In the genomic region with DNA sequence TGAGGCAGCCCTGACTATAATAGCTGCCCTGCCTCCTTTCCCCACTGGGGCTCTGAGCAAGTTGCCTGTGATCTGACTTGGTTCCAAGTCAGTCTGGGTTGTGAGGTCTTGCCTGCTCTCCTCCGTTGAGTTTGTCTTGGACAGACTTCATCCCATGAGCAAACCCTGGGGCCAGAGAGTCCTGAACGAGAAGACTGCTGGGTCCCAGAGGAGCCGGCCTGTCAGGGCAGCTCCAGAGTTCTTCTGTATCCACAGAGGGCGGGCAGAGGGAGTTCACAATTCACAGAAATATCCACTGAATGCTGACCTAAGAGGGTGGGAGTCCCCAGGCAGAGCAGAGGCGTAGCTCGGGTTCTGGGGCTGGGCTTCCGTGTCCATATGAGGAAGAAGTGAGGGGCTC, we compare ENCODE assay signal across 10 mouse cellular contexts. TPM values are rescaled to one million over a fixed set of nuclear protein-coding genes. Genes with fewer than 3 reads are reported as not detected.
A peak's percentile ranks its signal among the peaks of the same experiment; 100 is the strongest.
DNase-seq lines count a peak whose midpoint lies in the region; ATAC-seq lines count a peak whose summit lies in the region.
"Had no signal": no experiment of that assay in that cellular context is flagged by ENCODE, and none has a peak within 500 bp of the region (broad histone marks: within the 10 kb centered on the region; RNA-seq: fewer than 3 reads in every experiment).

No protein-coding gene starts in this region.

- H3K36me3 ChIP-seq in heart, embryonic 10.5 days, result peaks cover 2% of the 10 kb centered on the region; the same call in 1 of the 2 replicates
- H3K36me3 ChIP-seq in liver, embryonic 12.5 days, result peaks cover 100% of the 10 kb centered on the region
- no peaks in the 10 kb centered on the region for H3K36me3 ChIP-seq in heart, embryonic 16.5 days (ENCODE audit: control insufficient read depth, insufficient read depth)
- H3K36me3 ChIP-seq: forebrain, embryonic 15.5 days had no signal

- peak; percentile 59 to 86 for DNase-seq in heart, adult 18-20 months
- DNase-seq in heart, embryonic 10.5 days (ENCODE audit: low spot score), result no peak
- no peak for DNase-seq in liver
- peak; percentile 31 to 51 for DNase-seq in kidney, postnatal 25 days
- no peak for DNase-seq in frontal cortex, postnatal 10 days (ENCODE audit: low spot score in 2 of 2)
- DNase-seq: cerebellum, adult 9-10 months had no signal

- H3K27ac ChIP-seq in heart, embryonic 10.5 days, result no peak overlapping the region
- H3K27ac ChIP-seq in liver, embryonic 12.5 days, result peak overlapping the region; percentile 33; the same call in 1 of the 2 replicates
- H3K27ac ChIP-seq in heart, embryonic 16.5 days (ENCODE audit: low read length), result no peak overlapping the region
- H3K27ac ChIP-seq: forebrain, embryonic 15.5 days; liver, embryonic 15.5 days had no signal

- H3K9me3 ChIP-seq in heart, embryonic 10.5 days, result no peaks in the 10 kb centered on the region
- no peaks in the 10 kb centered on the region for H3K9me3 ChIP-seq in liver, embryonic 12.5 days (replicated peaks)
- H3K9me3 ChIP-seq in heart, embryonic 16.5 days (replicated peaks; ENCODE audit: control insufficient read depth, low read length), result no peaks in the 10 kb centered on the region
- H3K9me3 ChIP-seq: forebrain, embryonic 15.5 days; liver, embryonic 15.5 days had no signal

- no peak overlapping the region for H3K9ac ChIP-seq in liver, embryonic 12.5 days
- H3K9ac ChIP-seq in heart, embryonic 16.5 days (ENCODE audit: low read length), result no peak overlapping the region
- H3K9ac ChIP-seq: forebrain, embryonic 15.5 days; liver, embryonic 15.5 days had no signal

- peaks cover 25% of the 10 kb centered on the region; the same call in 1 of the 2 replicates for H3K27me3 ChIP-seq in heart, embryonic 10.5 days (ENCODE audit: insufficient read depth, poor library complexity, severe bottlenecking)
- 0 out of 2 replicates have a peak, but pooled peaks cover 12% of the 10 kb centered on the region for H3K27me3 ChIP-seq in liver, embryonic 12.5 days (replicated peaks)
- no peaks in the 10 kb centered on the region for H3K27me3 ChIP-seq in heart, embryonic 16.5 days (ENCODE audit: control insufficient read depth, insufficient read depth, low read length)
- H3K27me3 ChIP-seq: forebrain, embryonic 15.5 days; liver, embryonic 15.5 days had no signal

- peaks cover 36% of the 10 kb centered on the region for H3K4me1 ChIP-seq in heart, embryonic 10.5 days
- peaks cover 50% of the 10 kb centered on the region for H3K4me1 ChIP-seq in liver, embryonic 12.5 days
- H3K4me1 ChIP-seq in heart, embryonic 16.5 days (ENCODE audit: control insufficient read depth, insufficient read depth, low read length), result peaks cover 9% of the 10 kb centered on the region; the same call in 1 of the 2 replicates

- ATAC-seq in liver, embryonic 12.5 days, result no peak
- ATAC-seq in heart, embryonic 16.5 days (replicated peaks; ENCODE audit: extremely low read depth, insufficient read depth, low FRiP score), result peak; percentile 33; the same call in 1 of the 2 replicates
- ATAC-seq: forebrain, embryonic 15.5 days had no signal

- 80% methylated on average over 7 of the region's 7 CpGs for WGBS in heart, embryonic 10.5 days
- 80% methylated on average over 7 of the region's 7 CpGs for WGBS in liver, embryonic 12.5 days (ENCODE audit: insufficient replicate concordance)
- WGBS in heart, embryonic 16.5 days, result 66% methylated on average over 7 of the region's 7 CpGs

- H3K4me2 ChIP-seq in liver, embryonic 12.5 days, result no peak overlapping the region
- no peak overlapping the region for H3K4me2 ChIP-seq in heart, embryonic 16.5 days (ENCODE audit: low read depth, low read length)
- H3K4me2 ChIP-seq: forebrain, embryonic 15.5 days; liver, embryonic 15.5 days had no signal

- no peak overlapping the region for H3K4me3 ChIP-seq in heart, embryonic 10.5 days
- no peak overlapping the region for H3K4me3 ChIP-seq in liver, embryonic 12.5 days
- H3K4me3 ChIP-seq in heart, embryonic 16.5 days (ENCODE audit: low read length), result no peak overlapping the region
- H3K4me3 ChIP-seq: forebrain, embryonic 15.5 days; liver, embryonic 15.5 days had no signal

RNA-seq across cellular contexts. Expression of gene Slc6a9, which starts 16.6 kb away (rescaled TPM):
- total RNA-seq in heart, adult 18-20 months (2021), result 1 to 10 TPM; 1.7 to 2.1 TPM
- polyA plus RNA-seq in heart, embryonic 10.5 days (2016; fragmentation: Nextera tagmentation; extraction: Ambion mirVana), result 12.5 and 12.8 TPM in 2 replicates
- 52.8 and 57.8 TPM in 2 replicates for polyA plus RNA-seq in liver, embryonic 12.5 days (2016; fragmentation: Nextera tagmentation; extraction: Ambion mirVana)
- polyA plus RNA-seq in heart, embryonic 16.5 days (2015; fragmentation: Nextera tagmentation; extraction: Ambion mirVana), result 5.3 and 6.7 TPM in 2 replicates

RNA-seq across cellular contexts. Expression of gene Ccdc24, which starts 21.5 kb away (rescaled TPM):
- total RNA-seq in heart, adult 18-20 months (2021), result under 1 TPM; 0.30 to 0.64 TPM
- polyA plus RNA-seq in heart, embryonic 10.5 days (2016; fragmentation: Nextera tagmentation; extraction: Ambion mirVana), result 0.79 and 1.0 TPM in 2 replicates
- 1.7 and 2.0 TPM in 2 replicates for polyA plus RNA-seq in liver, embryonic 12.5 days (2016; fragmentation: Nextera tagmentation; extraction: Ambion mirVana)
- polyA plus RNA-seq in heart, embryonic 16.5 days (2015; fragmentation: Nextera tagmentation; extraction: Ambion mirVana), result 0.51 and 0.55 TPM in 2 replicates

RNA-seq across cellular contexts. Expression of gene B4galt2, which starts 32.4 kb away (rescaled TPM):
- 1 to 10 TPM; 4.0 to 4.4 TPM for total RNA-seq in heart, adult 18-20 months (2021)
- polyA plus RNA-seq in heart, embryonic 10.5 days (2016; fragmentation: Nextera tagmentation; extraction: Ambion mirVana), result 14.2 and 17.7 TPM in 2 replicates
- polyA plus RNA-seq in liver, embryonic 12.5 days (2016; fragmentation: Nextera tagmentation; extraction: Ambion mirVana), result 5.2 and 5.7 TPM in 2 replicates
- polyA plus RNA-seq in heart, embryonic 16.5 days (2015; fragmentation: Nextera tagmentation; extraction: Ambion mirVana), result 8.6 and 9.5 TPM in 2 replicates

RNA-seq across cellular contexts. Expression of gene Atp6v0b, which starts 36.3 kb away (rescaled TPM):
- 100 to 1,000 TPM in 1 of 2 experiments, 10 to 100 TPM in 1; 96.3 to 121 TPM for total RNA-seq in heart, adult 18-20 months (2021)
- polyA plus RNA-seq in heart, embryonic 10.5 days (2016; fragmentation: Nextera tagmentation; extraction: Ambion mirVana), result 208 and 209 TPM in 2 replicates
- 180 and 198 TPM in 2 replicates for polyA plus RNA-seq in liver, embryonic 12.5 days (2016; fragmentation: Nextera tagmentation; extraction: Ambion mirVana)
- 229 and 244 TPM in 2 replicates for polyA plus RNA-seq in heart, embryonic 16.5 days (2015; fragmentation: Nextera tagmentation; extraction: Ambion mirVana)

RNA-seq across cellular contexts. Expression of gene Dph2, which starts 41.0 kb away (rescaled TPM):
- 1 to 10 TPM; 3.8 TPM for total RNA-seq in heart, adult 18-20 months (2021)
- polyA plus RNA-seq in heart, embryonic 10.5 days (2016; fragmentation: Nextera tagmentation; extraction: Ambion mirVana), result 17.5 and 19.6 TPM in 2 replicates
- 15.5 and 15.8 TPM in 2 replicates for polyA plus RNA-seq in liver, embryonic 12.5 days (2016; fragmentation: Nextera tagmentation; extraction: Ambion mirVana)
- 12.5 and 15.1 TPM in 2 replicates for polyA plus RNA-seq in heart, embryonic 16.5 days (2015; fragmentation: Nextera tagmentation; extraction: Ambion mirVana)

Comparison
In these comparisons a context has a peak if more than half of its experiments do, and no peak if none do; other contexts are left out.
1. DNase-seq: peak in heart, adult 18-20 months (2 of 2) and kidney, postnatal 25 days (2 of 2); none in heart, embryonic 10.5 days (single experiment), liver (single experiment) and frontal cortex, postnatal 10 days (0 of 2).